ENCODE assay signal across 8 mouse cellular contexts in genomic region chr1:77514325-77514962, GRCm38 (mm10). TPM values are rescaled to one million over a fixed set of nuclear protein-coding genes. Genes with fewer than 3 reads are reported as not detected.
DNase-seq lines count a peak whose midpoint lies in the region; ATAC-seq and TF ChIP-seq lines count a peak whose summit lies in the region.

No protein-coding gene starts in this region.

- TF ChIP-seq CTCF in gastrocnemius, adult 2 months (IDR thresholded peaks at IDR 0.05): peak; percentile 27; the same call in 1 of the 2 replicates
- no peak for TF ChIP-seq CTCF in testis, adult 2 months (IDR thresholded peaks at IDR 0.05; ENCODE audit: control insufficient read depth, insufficient read depth, insufficient replicate concordance, low read depth, low read length)

- peak; percentile 41 for ATAC-seq in hindbrain, embryonic 14.5 days (ENCODE audit: low FRiP score)
- peak; percentile 37; the same call in 1 of the 2 replicates for ATAC-seq in limb, embryonic 12.5 days (ENCODE audit: insufficient number of reproducible peaks, insufficient read depth, low FRiP score, low TSS enrichment, low read depth)

- H3K27ac ChIP-seq in brown adipose tissue, adult 24 weeks (replicated peaks; ENCODE audit: low read depth, low read length): peak overlapping the region; percentile 7; the same call in 1 of the 2 replicates
- peak overlapping the region; percentile 79 for H3K27ac ChIP-seq in gastrocnemius, adult 2 months
- H3K27ac ChIP-seq in hindbrain, embryonic 14.5 days: peak overlapping the region; percentile 82
- peak overlapping the region; percentile 90 for H3K27ac ChIP-seq in limb, embryonic 12.5 days
- no peak overlapping the region for H3K27ac ChIP-seq in testis, adult 2 months (ENCODE audit: control insufficient read depth, insufficient read depth, low read depth, low read length)

- no peaks in the 10 kb centered on the region for H3K27me3 ChIP-seq in hindbrain, embryonic 14.5 days (ENCODE audit: control insufficient read depth, insufficient read depth, low read length)
- peaks cover 16% of the 10 kb centered on the region; the same call in 1 of the 2 replicates for H3K27me3 ChIP-seq in limb, embryonic 12.5 days
- no peaks in the 10 kb centered on the region for H3K27me3 ChIP-seq in testis, adult 2 months (ENCODE audit: control insufficient read depth, insufficient read depth, low read length)

- H3K36me3 ChIP-seq in hindbrain, embryonic 14.5 days (replicated peaks; ENCODE audit: control insufficient read depth, insufficient read depth): no peaks in the 10 kb centered on the region; the same call in 1 of the 2 replicates
- peaks cover 16% of the 10 kb centered on the region; the same call in 1 of the 2 replicates for H3K36me3 ChIP-seq in limb, embryonic 12.5 days
- H3K36me3 ChIP-seq in testis, adult 2 months (ENCODE audit: control insufficient read depth, insufficient read depth, low read length): no peaks in the 10 kb centered on the region

- WGBS in hindbrain, embryonic 14.5 days: under 1% methylated on average over 45 of the region's 45 CpGs
- under 1% methylated on average over 45 of the region's 45 CpGs for WGBS in limb, embryonic 12.5 days

- peak; percentile 53 to 86 for DNase-seq in adrenal gland, adult (ENCODE audit: inconsistent age in 2 of 2, low spot score in 1 of 2)
- no peak for DNase-seq in adrenal gland, adult 8-10 months
- peak; percentile 68 for DNase-seq in gastrocnemius, adult 2 months
- DNase-seq in hindbrain, embryonic 14.5 days (ENCODE audit: low spot score): peak; percentile 62
- peak; percentile 56 for DNase-seq in mesoderm, embryonic 11.5 days (ENCODE audit: low read depth, low spot score)

- intact Hi-C loops in gastrocnemius, adult 2 months (cut with DNase I): loop anchor here (10.0 kb wide), 1 partner anchor 320 kb away; no protein-coding TSS in a partner anchor

- no peaks in the 10 kb centered on the region for H3K4me1 ChIP-seq in brown adipose tissue, adult 24 weeks (ENCODE audit: control insufficient read depth, insufficient read depth, insufficient read length, low read length)
- peaks cover 18% of the 10 kb centered on the region; the same call in 1 of the 2 replicates for H3K4me1 ChIP-seq in hindbrain, embryonic 14.5 days (replicated peaks; ENCODE audit: control insufficient read depth, insufficient read depth, low read length)
- peaks cover 42% of the 10 kb centered on the region for H3K4me1 ChIP-seq in limb, embryonic 12.5 days (replicated peaks)
- peaks cover 17% of the 10 kb centered on the region for H3K4me1 ChIP-seq in testis, adult 2 months (ENCODE audit: control insufficient read depth, insufficient read depth, low read length)

- TF ChIP-seq POLR2A in testis, adult 2 months (IDR thresholded peaks at IDR 0.05; ENCODE audit: control insufficient read depth, low read depth, low read length): 0 out of 2 replicates have a peak, but pooled peaks have one; percentile 7

- H3K9me3 ChIP-seq in hindbrain, embryonic 14.5 days (ENCODE audit: control insufficient read depth, low read length): no peaks in the 10 kb centered on the region
- H3K9me3 ChIP-seq in limb, embryonic 12.5 days: no peaks in the 10 kb centered on the region

- H3K4me2 ChIP-seq in hindbrain, embryonic 14.5 days (replicated peaks): peak overlapping the region; percentile 63
- peak overlapping the region; percentile 81 for H3K4me2 ChIP-seq in limb, embryonic 12.5 days

- peak overlapping the region; percentile 65 for H3K9ac ChIP-seq in hindbrain, embryonic 14.5 days
- peak overlapping the region; percentile 72 for H3K9ac ChIP-seq in limb, embryonic 12.5 days (replicated peaks)

- peak overlapping the region; percentile 63 for H3K4me3 ChIP-seq in brown adipose tissue, adult 24 weeks (ENCODE audit: insufficient read depth, low read depth, low read length)
- H3K4me3 ChIP-seq in gastrocnemius, adult 2 months: peak overlapping the region; percentile 88
- peak overlapping the region; percentile 66 for H3K4me3 ChIP-seq in hindbrain, embryonic 14.5 days (replicated peaks; ENCODE audit: low read length)
- H3K4me3 ChIP-seq in limb, embryonic 12.5 days (replicated peaks): peak overlapping the region; percentile 62
- H3K4me3 ChIP-seq in testis, adult 2 months (ENCODE audit: control insufficient read depth, low read depth, low read length): peak overlapping the region; percentile 73

RNA-seq across cellular contexts. Expression of gene Epha4, which starts 0.4 kb away (rescaled TPM):
- total RNA-seq in adrenal gland, adult 8-10 months (2022): 1 to 10 TPM; 2.9 to 4.0 (median 3.4) TPM
- 0.33 and 0.59 TPM in 2 replicates for polyA plus RNA-seq in brown adipose tissue, adult 24 weeks (2012; ENCODE audit: insufficient read depth, insufficient read length, missing spikeins)
- total RNA-seq in gastrocnemius, adult 2 months (2021): 1 to 10 TPM; 1.4 to 3.0 TPM
- polyA plus RNA-seq in hindbrain, embryonic 14.5 days (2014; fragmentation: Nextera tagmentation; extraction: Ambion mirVana): 49.3 and 50.0 TPM in 2 replicates
- 57.7 and 58.5 TPM in 2 replicates for polyA plus RNA-seq in limb, embryonic 12.5 days (2016; fragmentation: Nextera tagmentation; extraction: Ambion mirVana)
- 0.13 and 0.22 TPM in 2 replicates for polyA plus RNA-seq in testis, adult 2 months (2012; rRNA removed)

Comparison
In these comparisons a context has a peak if more than half of its experiments do, and no peak if none do; other contexts are left out.
1. RNA of gene Epha4, which starts 0.4 kb away (polyA plus RNA-seq): 57.7 to 58.5 TPM in limb, embryonic 12.5 days and 49.3 to 50.0 TPM in hindbrain, embryonic 14.5 days; 0.33 to 0.59 TPM in brown adipose tissue, adult 24 weeks and 0.13 to 0.22 TPM in testis, adult 2 months; every median in the first group is over 10 times any median in the second.
2. Peak in every context shown above with its lines, with median percentiles within 50 percentile points of each other: H3K4me3 ChIP-seq.